Mouse (Mus musculus): ENCODE measurements around the gene Dnah17. TPM values are rescaled to one million over a fixed set of nuclear protein-coding genes. Genes with fewer than 3 reads are reported as not detected.

The Dnah17 gene
- polyA plus RNA-seq, 1 experiment from 2014 or later = 0.23 TPM

GRCm38 (mm10) chr11:118146446-118146845 lies 16.0 kb upstream of the Dnah17 start:
- Histone ChIP-seq H3K9ac (ENCODE audit: low read depth, low read length) (no peak overlapping the region), H3K36me3 (ENCODE audit: control insufficient read depth, insufficient read depth, low read length) (no peaks in the 10 kb centered on the region), H3K27ac (ENCODE audit: low read depth, low read length) (no peak overlapping the region), H3K4me3 (ENCODE audit: low read length) (no peak overlapping the region), H3K27me3 (replicated peaks; ENCODE audit: control insufficient read depth, insufficient read depth, low read length) (no peaks in the 10 kb centered on the region), H3K4me2 (ENCODE audit: low read length) (no peak overlapping the region), H3K4me1 (ENCODE audit: control insufficient read depth, insufficient read depth, low read depth, low read length) (peaks cover 8% of the 10 kb centered on the region), H3K9me3 (ENCODE audit: control insufficient read depth, low read length) (no peaks in the 10 kb centered on the region)
- no peak for ATAC-seq
- 98% methylated on average over 10 of the region's 10 CpGs for WGBS

GRCm38 (mm10) chr11:118145771-118146351 lies 15.4 kb upstream of the Dnah17 start:
- Histone ChIP-seq H3K4me1 (ENCODE audit: control insufficient read depth, insufficient read depth, low read depth, low read length) (peaks cover 8% of the 10 kb centered on the region), H3K9ac (ENCODE audit: low read depth, low read length) (no peak overlapping the region), H3K4me2 (ENCODE audit: low read length) (no peak overlapping the region; the same call in 1 of the 2 replicates), H3K4me3 (ENCODE audit: low read length) (no peak overlapping the region), H3K36me3 (ENCODE audit: control insufficient read depth, insufficient read depth, low read length) (no peaks in the 10 kb centered on the region), H3K27ac (ENCODE audit: low read depth, low read length) (no peak overlapping the region), H3K9me3 (ENCODE audit: control insufficient read depth, low read length) (no peaks in the 10 kb centered on the region), H3K27me3 (replicated peaks; ENCODE audit: control insufficient read depth, insufficient read depth, low read length) (no peaks in the 10 kb centered on the region)
- WGBS = 76% methylated on average over 16 of the region's 16 CpGs
- no peak for ATAC-seq

GRCm38 (mm10) chr11:118145092-118145491 lies 14.7 kb upstream of the Dnah17 start:
- no peaks in the 10 kb centered on the region for H3K9me3 ChIP-seq (ENCODE audit: control insufficient read depth, low read length)
- WGBS = 94% methylated on average over 4 of the region's 4 CpGs
- no peak overlapping the region for H3K27ac ChIP-seq (ENCODE audit: low read depth, low read length)
- no peak for ATAC-seq
- no peak overlapping the region for H3K4me2 ChIP-seq (ENCODE audit: low read length)
- H3K27me3 ChIP-seq (replicated peaks; ENCODE audit: control insufficient read depth, insufficient read depth, low read length) = no peaks in the 10 kb centered on the region
- no peak overlapping the region for H3K9ac ChIP-seq (ENCODE audit: low read depth, low read length)
- peaks cover 8% of the 10 kb centered on the region for H3K4me1 ChIP-seq (ENCODE audit: control insufficient read depth, insufficient read depth, low read depth, low read length)
- no peak overlapping the region for H3K4me3 ChIP-seq (ENCODE audit: low read length)
- no peaks in the 10 kb centered on the region for H3K36me3 ChIP-seq (ENCODE audit: control insufficient read depth, insufficient read depth, low read length)

- no peak for ATAC-seq
- Histone ChIP-seq H3K4me2 (ENCODE audit: low read length) (no peak overlapping the region), H3K4me1 (ENCODE audit: control insufficient read depth, insufficient read depth, low read depth, low read length) (peaks cover 6% of the 10 kb centered on the region), H3K9me3 (ENCODE audit: control insufficient read depth, low read length) (peaks cover 2% of the 10 kb centered on the region; the same call in 1 of the 2 replicates), H3K36me3 (ENCODE audit: control insufficient read depth, insufficient read depth, low read length) (no peaks in the 10 kb centered on the region), H3K27ac (ENCODE audit: low read depth, low read length) (no peak overlapping the region), H3K4me3 (ENCODE audit: low read length) (no peak overlapping the region), H3K9ac (ENCODE audit: low read depth, low read length) (no peak overlapping the region), H3K27me3 (replicated peaks; ENCODE audit: control insufficient read depth, insufficient read depth, low read length) (no peaks in the 10 kb centered on the region)
- 93% methylated on average over 4 of the region's 4 CpGs for WGBS
Measured at GRCm38 (mm10) chr11:118143731-118144130, 13.3 kb upstream of the Dnah17 start.

- peaks cover 2% of the 10 kb centered on the region; the same call in 1 of the 2 replicates for H3K9me3 ChIP-seq (ENCODE audit: control insufficient read depth, low read length)
- H3K4me1 ChIP-seq (ENCODE audit: control insufficient read depth, insufficient read depth, low read depth, low read length) = peaks cover 6% of the 10 kb centered on the region
- no peaks in the 10 kb centered on the region for H3K27me3 ChIP-seq (replicated peaks; ENCODE audit: control insufficient read depth, insufficient read depth, low read length)
- no peaks in the 10 kb centered on the region for H3K36me3 ChIP-seq (ENCODE audit: control insufficient read depth, insufficient read depth, low read length)
- H3K4me2 ChIP-seq (ENCODE audit: low read length) = no peak overlapping the region
- peak overlapping the region; percentile 19; the same call in 1 of the 2 replicates for H3K9ac ChIP-seq (ENCODE audit: low read depth, low read length)
- ATAC-seq = 0 out of 2 replicates have a peak, but pooled peaks have one; percentile 14
- WGBS = 6% methylated on average over 7 of the region's 7 CpGs
- peak overlapping the region; percentile 31; the same call in 1 of the 2 replicates for H3K27ac ChIP-seq (ENCODE audit: low read depth, low read length)
- H3K4me3 ChIP-seq (ENCODE audit: low read length) = no peak overlapping the region
Measured at GRCm38 (mm10) chr11:118142547-118143165, 12.2 kb upstream of the Dnah17 start.

GRCm38 (mm10) chr11:118140771-118141565 lies 10.5 kb upstream of the Dnah17 start:
- Histone ChIP-seq H3K36me3 (ENCODE audit: control insufficient read depth, insufficient read depth, low read length) (no peaks in the 10 kb centered on the region), H3K9ac (ENCODE audit: low read depth, low read length) (no peak overlapping the region), H3K27ac (ENCODE audit: low read depth, low read length) (no peak overlapping the region), H3K4me3 (ENCODE audit: low read length) (no peak overlapping the region), H3K27me3 (replicated peaks; ENCODE audit: control insufficient read depth, insufficient read depth, low read length) (no peaks in the 10 kb centered on the region), H3K4me2 (ENCODE audit: low read length) (no peak overlapping the region), H3K9me3 (ENCODE audit: control insufficient read depth, low read length) (peaks cover 2% of the 10 kb centered on the region; the same call in 1 of the 2 replicates), H3K4me1 (ENCODE audit: control insufficient read depth, insufficient read depth, low read depth, low read length) (peaks cover 6% of the 10 kb centered on the region)
- 77% methylated on average over 10 of the region's 10 CpGs for WGBS
- no peak for ATAC-seq

GRCm38 (mm10) chr11:118138347-118138746 lies 7.9 kb upstream of the Dnah17 start:
- WGBS = 98% methylated on average over 6 of the region's 6 CpGs
- ATAC-seq = no peak

GRCm38 (mm10) chr11:118136172-118136632 lies 5.8 kb upstream of the Dnah17 start:
- Histone ChIP-seq H3K36me3 (ENCODE audit: control insufficient read depth, insufficient read depth, low read length) (no peaks in the 10 kb centered on the region), H3K4me3 (ENCODE audit: low read length) (no peak overlapping the region), H3K27ac (ENCODE audit: low read depth, low read length) (no peak overlapping the region), H3K9ac (ENCODE audit: low read depth, low read length) (no peak overlapping the region), H3K4me1 (ENCODE audit: control insufficient read depth, insufficient read depth, low read depth, low read length) (peaks cover 3% of the 10 kb centered on the region; the same call in 1 of the 2 replicates), H3K4me2 (ENCODE audit: low read length) (no peak overlapping the region), H3K27me3 (replicated peaks; ENCODE audit: control insufficient read depth, insufficient read depth, low read length) (no peaks in the 10 kb centered on the region), H3K9me3 (ENCODE audit: control insufficient read depth, low read length) (peaks cover 2% of the 10 kb centered on the region; the same call in 1 of the 2 replicates)
- WGBS = 26% methylated on average over 5 of the region's 5 CpGs
- ATAC-seq = no peak

More at GRCm38 (mm10) chr11:118138347-118138746, 7.9 kb upstream of the Dnah17 start:
- H3K9ac ChIP-seq (ENCODE audit: low read depth, low read length) = no peak overlapping the region
- no peak overlapping the region for H3K27ac ChIP-seq (ENCODE audit: low read depth, low read length)
- no peaks in the 10 kb centered on the region for H3K36me3 ChIP-seq (ENCODE audit: control insufficient read depth, insufficient read depth, low read length)
- no peaks in the 10 kb centered on the region for H3K27me3 ChIP-seq (replicated peaks; ENCODE audit: control insufficient read depth, insufficient read depth, low read length)
- peaks cover 6% of the 10 kb centered on the region for H3K4me1 ChIP-seq (ENCODE audit: control insufficient read depth, insufficient read depth, low read depth, low read length)
- no peak overlapping the region for H3K4me3 ChIP-seq (ENCODE audit: low read length)
- peaks cover 2% of the 10 kb centered on the region; the same call in 1 of the 2 replicates for H3K9me3 ChIP-seq (ENCODE audit: control insufficient read depth, low read length)
- no peak overlapping the region for H3K4me2 ChIP-seq (ENCODE audit: low read length)

- no peak for ATAC-seq
- H3K27me3 ChIP-seq (replicated peaks; ENCODE audit: control insufficient read depth, insufficient read depth, low read length) = no peaks in the 10 kb centered on the region
- H3K9me3 ChIP-seq (ENCODE audit: control insufficient read depth, low read length) = peaks cover 2% of the 10 kb centered on the region; the same call in 1 of the 2 replicates
- H3K4me2 ChIP-seq (ENCODE audit: low read length) = no peak overlapping the region
- no peak overlapping the region for H3K9ac ChIP-seq (ENCODE audit: low read depth, low read length)
- H3K36me3 ChIP-seq (ENCODE audit: control insufficient read depth, insufficient read depth, low read length) = no peaks in the 10 kb centered on the region
- H3K4me1 ChIP-seq (ENCODE audit: control insufficient read depth, insufficient read depth, low read depth, low read length) = no peaks in the 10 kb centered on the region; the same call in 1 of the 2 replicates
- 79% methylated on average over 6 of the region's 6 CpGs for WGBS
- H3K4me3 ChIP-seq (ENCODE audit: low read length) = no peak overlapping the region
- no peak overlapping the region for H3K27ac ChIP-seq (ENCODE audit: low read depth, low read length)
Measured at GRCm38 (mm10) chr11:118135271-118135670, 4.8 kb upstream of the Dnah17 start.
